Mouse (Mus musculus) ES-E14 (cell line): Measurements from ENCODE around the gene Cwc15. TPM values are rescaled to one million over a fixed set of nuclear protein-coding genes. Genes with fewer than 3 reads are reported as not detected.

ENCODE experiments used
- DNase-seq: peaks from one replicate; pipeline ENCODE4 v3.0.0-alpha.2; 2013; ENCODE audit warnings: low read depth, low spot score
- H3K27ac ChIP-seq: 2 replicates; pipeline ENCODE4 v1.5.1; 2012; ENCODE audit warnings: low read depth, mild to moderate bottlenecking, low read length, moderate library complexity, mixed read lengths; ENCODE audit not compliant: poor library complexity, insufficient read depth, severe bottlenecking
- H3K36me3 ChIP-seq: 2 replicates; pipeline ENCODE4 v1.6.1; 2012; ENCODE audit warnings: mild to moderate bottlenecking, low read length, moderate library complexity, mixed read lengths; ENCODE audit not compliant: control insufficient read depth, poor library complexity, insufficient read depth, severe bottlenecking
- H3K4me1 ChIP-seq, 2 experiments: fragments of 150-350 bp in 1 of 2; sonication (generic) in 1 of 2; 2 replicates each; pipeline ENCODE4 v1.6.1; 2012; ENCODE audit warnings: low read length in 2 of 2, mild to moderate bottlenecking in 1 of 2, mixed read lengths in 1 of 2; ENCODE audit not compliant: control insufficient read depth in 2 of 2, insufficient read depth in 2 of 2, poor library complexity in 1 of 2
- H3K4me3 ChIP-seq, 2 experiments: fragments of 150-350 bp in 1 of 2; sonication (generic) in 1 of 2; 2 replicates each; pipeline ENCODE4 v1.5.1; 2012; ENCODE audit warnings: low read length in 2 of 2, low read depth in 1 of 2, mild to moderate bottlenecking in 1 of 2, mixed read lengths in 1 of 2; ENCODE audit not compliant: insufficient read depth in 1 of 2, poor library complexity in 1 of 2, severe bottlenecking in 1 of 2
- H3K9ac ChIP-seq: 2 replicates; pipeline ENCODE4 v1.6.1; 2012; ENCODE audit warnings: low read depth, mild to moderate bottlenecking, low read length, mixed read lengths; ENCODE audit not compliant: poor library complexity, insufficient read depth, severe bottlenecking
- H3K9me3 ChIP-seq: fragments of 150-350 bp; sonication (generic); 2 replicates; pipeline ENCODE4 v1.6.1; 2012; ENCODE audit warnings: low read depth, mild to moderate bottlenecking, low read length; ENCODE audit not compliant: control insufficient read depth, insufficient read depth
- CHD2 ChIP-seq: IDR thresholded peaks from 2 replicates; pipeline ENCODE4 v1.6.1; 2014; ENCODE audit warnings: mild to moderate bottlenecking, low read depth, low read length, inconsistent platforms
- HCFC1 ChIP-seq: IDR thresholded peaks from 2 replicates; pipeline ENCODE4 v1.6.1; 2012; ENCODE audit warnings: low read length, inconsistent platforms, borderline replicate concordance; ENCODE audit not compliant: insufficient read depth
- MAFK ChIP-seq: IDR thresholded peaks from 2 replicates; pipeline ENCODE4 v1.6.1; 2014; ENCODE audit warnings: mild to moderate bottlenecking, low read depth, low read length, inconsistent platforms; ENCODE audit not compliant: insufficient read depth
- ZC3H11A ChIP-seq: IDR thresholded peaks from 2 replicates; pipeline ENCODE4 v1.6.1; 2012; ENCODE audit warnings: low read depth, mild to moderate bottlenecking, inconsistent platforms, low read length, borderline replicate concordance
- ZNF384 ChIP-seq: IDR thresholded peaks from 2 replicates; pipeline ENCODE4 v1.6.1; 2012; ENCODE audit warnings: low read depth, low read length, inconsistent platforms
- in situ Hi-C, 2 experiments: fragments of 600-800 bp; cut with MboI; formaldehyde crosslinking; loops; one replicate each; pipeline ENCODE4 v1.15.1; 2025; ENCODE audit warnings: low sequenced_read_pairs in 2 of 2, inconsistent platforms in 1 of 2; ENCODE audit not compliant: unreplicated experiment in 2 of 2
- total RNA-seq: library from RNA; depleted of rRNA; stranded (reverse); fragments of 300-350 nt; gene quantifications from 2 replicates; pipeline ENCODE4 v1.2.3, GENCODE M21; 2012

Cwc15 gene
- total RNA-seq, 1 experiment, result 112 TPM

- H3K4me3 ChIP-seq, result no peak overlapping the region
- DNase-seq, result no peak
- H3K4me1 ChIP-seq, result no peaks in the 10 kb centered on the region; a peak in 1 of 4 replicates
- peaks cover 11% of the 10 kb centered on the region; the same call in 1 of the 2 replicates for H3K36me3 ChIP-seq
- H3K9me3 ChIP-seq, result no peaks in the 10 kb centered on the region
- H3K9ac ChIP-seq, result no peak overlapping the region
- no peak overlapping the region for H3K27ac ChIP-seq
- TF ChIP-seq ZC3H11A, result no peak
- TF ChIP-seq HCFC1, result no peak
- TF ChIP-seq MAFK, result no peak
- no peak for TF ChIP-seq CHD2
- in situ Hi-C loops, result no loop called here
These were observed 43.8 kb downstream of the Cwc15 start for GRCm38 (mm10) chr9:14544034-14544757.

DNA sequence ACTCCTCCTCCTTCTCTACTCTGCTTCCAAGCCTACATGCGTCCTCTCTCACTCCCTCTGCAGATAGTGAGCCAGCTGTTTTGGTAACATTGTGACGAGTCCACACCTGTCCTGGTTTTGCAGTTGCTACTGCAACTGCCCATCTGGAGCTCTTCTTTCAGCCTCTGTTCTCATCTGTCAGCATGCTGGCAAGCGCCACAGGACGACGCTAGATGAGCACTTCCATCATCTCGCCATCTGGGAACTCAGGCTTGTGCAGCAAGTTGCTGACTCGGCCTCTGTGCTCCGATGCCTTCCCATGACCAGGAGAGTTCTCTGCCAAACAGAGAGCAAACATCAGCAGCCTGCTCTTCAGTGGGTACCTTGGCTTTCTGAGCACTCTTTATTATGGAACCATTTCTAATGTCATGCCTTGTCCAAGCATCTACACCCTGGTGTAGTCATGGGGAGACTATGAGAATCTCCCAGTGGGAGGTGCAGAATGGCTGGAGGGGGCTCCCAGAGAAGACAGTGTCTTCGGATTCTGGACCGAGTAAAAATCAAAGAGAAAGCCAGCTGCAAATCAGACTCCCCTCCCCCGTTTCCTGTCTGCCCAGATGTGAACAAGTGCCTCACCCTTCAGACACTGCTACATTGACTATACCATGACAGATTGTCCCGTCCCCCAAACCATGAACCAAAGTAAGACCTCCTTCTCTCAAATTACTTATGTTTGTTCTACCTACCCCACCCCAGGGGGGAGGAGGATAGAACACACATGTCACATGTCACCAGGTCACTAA, 47.4 kb downstream of the Cwc15 start:
- DNase-seq, result no peak
- in situ Hi-C loops, result no loop called here
- TF ChIP-seq ZC3H11A (no peak), ZNF384 (no peak), CHD2 (no peak), MAFK (no peak), HCFC1 (no peak)
- Histone ChIP-seq H3K27ac (no peak overlapping the region; the same call in 1 of the 2 replicates), H3K4me3 (no peak overlapping the region), H3K9ac (no peak overlapping the region), H3K36me3 (peaks cover 12% of the 10 kb centered on the region; the same call in 1 of the 2 replicates), H3K4me1 (no peaks in the 10 kb centered on the region; a peak in 1 of 4 replicates), H3K9me3 (no peaks in the 10 kb centered on the region)

GRCm38 (mm10) chr9:14548366-14548761, 47.9 kb downstream of the Cwc15 start:
- in situ Hi-C loops, result no loop called here
- DNase-seq, result no peak
- no peaks in the 10 kb centered on the region; a peak in 1 of 4 replicates for H3K4me1 ChIP-seq
- TF ChIP-seq CHD2 (no peak), HCFC1 (no peak), MAFK (no peak), ZNF384 (no peak), ZC3H11A (no peak)
- H3K9ac ChIP-seq, result no peak overlapping the region
- H3K9me3 ChIP-seq, result no peaks in the 10 kb centered on the region
- H3K4me3 ChIP-seq, result no peak overlapping the region
- no peak overlapping the region; the same call in 1 of the 2 replicates for H3K27ac ChIP-seq
- peaks cover 12% of the 10 kb centered on the region; the same call in 1 of the 2 replicates for H3K36me3 ChIP-seq

DNA sequence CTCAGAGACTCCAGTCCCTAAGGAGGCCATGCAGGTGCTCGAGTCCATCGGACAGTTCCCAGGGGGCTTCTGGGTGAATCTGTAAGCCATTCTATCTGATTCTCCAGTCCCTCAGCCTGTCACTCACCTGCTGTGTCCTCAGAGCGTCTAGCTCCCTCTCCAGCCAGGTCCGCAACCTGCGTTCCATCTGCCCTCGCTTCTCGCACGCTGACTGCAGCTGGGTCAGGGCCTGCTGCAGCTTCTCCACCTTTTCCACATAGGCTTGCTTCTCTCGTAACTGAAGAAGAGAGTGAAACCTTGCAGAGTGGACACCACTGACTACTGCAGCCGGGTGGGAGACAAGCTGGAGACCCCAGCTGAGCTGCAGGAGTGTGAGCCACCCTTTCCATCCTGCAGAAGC, 57.9 kb downstream of the Cwc15 start:
- no peak for DNase-seq
- Histone ChIP-seq H3K4me3 (no peak overlapping the region), H3K4me1 (peaks cover 0 to 6% of the 10 kb centered on the region in 2 experiments; a peak in 1 of 4 replicates), H3K36me3 (peaks cover 2% of the 10 kb centered on the region; the same call in 1 of the 2 replicates), H3K9ac (no peak overlapping the region), H3K9me3 (no peaks in the 10 kb centered on the region), H3K27ac (no peak overlapping the region)
- in situ Hi-C loops, result no loop called here
- no peak for TF ChIP-seq CHD2
- TF ChIP-seq MAFK, result no peak
- TF ChIP-seq ZNF384, result no peak
